Mouse (Mus musculus): ENCODE measurements around the gene Edar. TPM values are rescaled to one million over a fixed set of nuclear protein-coding genes. Genes with fewer than 3 reads are reported as not detected.

The Edar gene
- polyA plus RNA-seq, 1 experiment from 2014 or later, result 2.3 TPM

DNA sequence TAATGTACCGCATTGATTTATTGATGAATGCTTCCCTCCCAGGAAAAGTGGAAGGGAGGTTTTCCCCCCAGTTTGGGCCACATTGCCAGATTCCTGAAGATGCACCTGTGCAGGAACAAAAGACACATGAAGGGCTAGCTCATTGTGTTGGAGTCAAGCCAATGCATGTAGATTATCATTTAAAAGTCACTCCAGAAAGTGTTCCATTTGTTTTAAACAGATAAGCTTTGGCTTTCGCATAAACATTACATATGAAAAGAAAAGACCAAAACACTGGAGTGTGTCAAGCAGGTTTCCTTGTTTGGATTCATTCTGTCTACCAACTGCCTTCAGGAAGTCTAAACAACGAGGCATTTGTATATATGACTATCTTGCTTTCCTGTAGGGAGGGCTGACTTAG, 81.0 kb downstream of the Edar start:
- Histone ChIP-seq H3K27me3 (replicated peaks) (no peaks in the 10 kb centered on the region), H3K4me1 (no peaks in the 10 kb centered on the region), H3K36me3 (no peaks in the 10 kb centered on the region), H3K9me3 (no peaks in the 10 kb centered on the region), H3K9ac (no peak overlapping the region), H3K4me2 (no peak overlapping the region), H3K4me3 (replicated peaks) (no peak overlapping the region), H3K27ac (no peak overlapping the region)
- no peak for ATAC-seq (ENCODE audit: insufficient read depth, low FRiP score, low read depth)
- WGBS, result 51% methylated on average over 3 of the region's 3 CpGs

DNA sequence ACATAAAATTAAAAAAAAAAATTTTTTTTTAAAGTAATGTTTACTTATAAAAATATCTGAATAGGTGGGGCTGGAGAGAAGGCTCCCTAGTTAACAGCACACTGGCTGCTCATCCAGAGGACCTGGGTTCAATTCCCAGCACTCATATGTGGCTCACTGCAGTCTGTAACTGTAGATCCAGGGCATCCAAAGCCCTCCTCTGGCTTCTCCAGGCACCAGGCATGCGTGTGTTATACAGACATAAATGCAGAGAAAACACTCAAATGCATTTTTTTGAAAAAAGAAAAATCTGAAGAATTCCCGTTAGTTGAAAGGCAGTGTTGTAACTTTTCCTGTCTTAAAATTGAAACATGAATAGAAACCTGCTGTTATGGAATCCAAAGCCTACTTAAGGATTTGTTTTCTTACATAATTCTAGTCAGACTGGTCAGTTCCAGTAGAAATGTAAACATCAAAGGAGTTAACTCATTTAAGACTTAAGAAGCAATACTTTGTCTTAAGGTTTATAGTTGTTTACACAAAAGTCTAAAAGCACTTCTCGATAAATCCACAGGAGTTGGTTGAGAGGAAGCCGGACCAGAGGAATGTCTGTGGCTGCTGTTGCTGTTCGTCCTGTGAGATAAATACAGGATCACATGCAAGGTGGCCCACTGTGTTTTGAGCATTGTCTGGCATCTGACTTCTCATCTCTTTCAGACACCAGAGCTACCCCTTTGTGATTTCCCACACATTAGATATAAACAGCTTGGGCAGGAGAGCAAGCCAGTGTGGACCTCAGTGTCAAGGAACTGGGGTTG, 89.8 kb downstream of the Edar start:
- no peak for ATAC-seq (ENCODE audit: insufficient read depth, low FRiP score, low read depth)

DNA sequence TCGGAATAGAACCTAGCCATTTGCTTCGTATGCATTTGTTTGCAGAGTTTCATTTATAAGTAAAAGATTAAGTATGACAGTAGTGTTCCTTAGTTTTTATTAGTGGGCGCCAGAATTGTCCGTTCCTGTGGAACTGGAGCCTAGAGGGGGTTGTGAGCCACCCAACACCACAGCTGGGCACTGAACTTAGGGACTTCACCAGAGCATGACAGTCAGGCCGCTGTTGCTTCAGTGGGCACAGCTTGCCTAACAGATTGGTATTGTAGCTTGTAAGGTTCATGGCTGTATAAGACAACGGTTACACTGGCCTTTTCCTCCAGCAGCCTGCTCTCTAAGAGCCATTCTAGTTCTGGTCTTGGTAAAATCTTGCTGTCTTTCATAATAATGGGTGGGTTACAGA, 114.9 kb downstream of the Edar start:
- no peaks in the 10 kb centered on the region for H3K36me3 ChIP-seq
- no peak for ATAC-seq (ENCODE audit: insufficient read depth, low FRiP score, low read depth)
- H3K4me1 ChIP-seq, result no peaks in the 10 kb centered on the region
- no peak overlapping the region for H3K4me2 ChIP-seq
- H3K4me3 ChIP-seq (replicated peaks), result no peak overlapping the region
- no peaks in the 10 kb centered on the region for H3K9me3 ChIP-seq
- 71% methylated on average over 6 of the region's 6 CpGs for WGBS
- no peak overlapping the region for H3K27ac ChIP-seq
- no peak overlapping the region for H3K9ac ChIP-seq
- no peaks in the 10 kb centered on the region for H3K27me3 ChIP-seq (replicated peaks)

More for the DNA sequence above, 89.8 kb downstream of the Edar start:
- no peak overlapping the region for H3K4me3 ChIP-seq (replicated peaks)
- H3K27ac ChIP-seq, result no peak overlapping the region
- H3K4me1 ChIP-seq, result no peaks in the 10 kb centered on the region
- no peaks in the 10 kb centered on the region; the same call in 1 of the 2 replicates for H3K9me3 ChIP-seq
- no peak overlapping the region for H3K4me2 ChIP-seq
- no peaks in the 10 kb centered on the region for H3K27me3 ChIP-seq (replicated peaks)
- no peak overlapping the region for H3K9ac ChIP-seq
- 28% methylated on average over 5 of the region's 5 CpGs for WGBS
- no peaks in the 10 kb centered on the region for H3K36me3 ChIP-seq

DNA sequence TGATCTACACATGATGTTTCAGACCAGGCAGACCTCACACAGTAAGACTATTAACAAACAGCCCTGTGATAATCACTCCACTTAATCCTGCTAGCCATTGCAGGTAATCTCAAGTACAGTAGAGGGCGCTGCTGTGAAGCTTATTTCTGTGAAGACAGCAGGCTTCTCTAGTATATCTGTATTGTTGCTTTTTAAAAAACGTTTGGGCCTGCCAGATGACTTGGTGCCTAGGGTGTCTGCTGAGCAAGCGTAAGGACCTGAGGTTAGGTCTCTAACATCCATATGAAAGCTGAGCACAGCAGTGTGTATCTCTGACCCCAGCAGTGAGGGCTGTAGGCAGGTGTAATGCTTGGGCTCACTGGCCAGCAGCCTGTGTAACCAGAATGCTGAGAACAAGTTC, 115.6 kb downstream of the Edar start:
- H3K27me3 ChIP-seq (replicated peaks), result no peaks in the 10 kb centered on the region
- H3K27ac ChIP-seq, result no peak overlapping the region
- no peak overlapping the region for H3K4me3 ChIP-seq (replicated peaks)
- no peak overlapping the region for H3K9ac ChIP-seq
- no peak for ATAC-seq (ENCODE audit: insufficient read depth, low FRiP score, low read depth)
- H3K4me1 ChIP-seq, result no peaks in the 10 kb centered on the region
- WGBS, result 26% methylated on average over 3 of the region's 3 CpGs
- no peaks in the 10 kb centered on the region for H3K36me3 ChIP-seq
- no peak overlapping the region for H3K4me2 ChIP-seq
- H3K9me3 ChIP-seq, result no peaks in the 10 kb centered on the region

DNA sequence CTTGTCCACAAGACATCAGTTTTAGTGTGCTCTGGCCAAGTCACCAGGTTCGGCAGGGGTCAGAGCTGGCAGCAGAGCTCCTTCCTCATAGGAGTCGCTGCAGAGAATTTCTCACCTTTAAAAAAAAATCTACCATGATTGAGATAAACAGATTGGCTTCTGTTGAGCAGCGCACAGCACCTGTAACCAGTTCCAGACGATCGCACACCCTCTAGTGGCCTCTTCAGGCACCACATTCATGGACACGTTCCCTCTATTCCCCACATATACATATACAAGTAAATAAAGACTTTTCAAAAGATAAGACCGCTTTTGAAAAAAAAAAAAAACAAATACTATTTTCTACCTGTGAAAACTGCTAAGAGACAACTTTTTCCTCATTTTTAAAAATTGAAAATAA, 116.4 kb downstream of the Edar start:
- Histone ChIP-seq H3K9me3 (no peaks in the 10 kb centered on the region), H3K4me3 (replicated peaks) (no peak overlapping the region), H3K4me1 (no peaks in the 10 kb centered on the region), H3K27ac (no peak overlapping the region), H3K4me2 (no peak overlapping the region), H3K27me3 (replicated peaks) (no peaks in the 10 kb centered on the region), H3K9ac (no peak overlapping the region), H3K36me3 (no peaks in the 10 kb centered on the region)
- 0 out of 2 replicates have a peak, but pooled peaks have one; percentile 58 for ATAC-seq (ENCODE audit: insufficient read depth, low FRiP score, low read depth)
- 35% methylated on average over 7 of the region's 7 CpGs for WGBS

DNA sequence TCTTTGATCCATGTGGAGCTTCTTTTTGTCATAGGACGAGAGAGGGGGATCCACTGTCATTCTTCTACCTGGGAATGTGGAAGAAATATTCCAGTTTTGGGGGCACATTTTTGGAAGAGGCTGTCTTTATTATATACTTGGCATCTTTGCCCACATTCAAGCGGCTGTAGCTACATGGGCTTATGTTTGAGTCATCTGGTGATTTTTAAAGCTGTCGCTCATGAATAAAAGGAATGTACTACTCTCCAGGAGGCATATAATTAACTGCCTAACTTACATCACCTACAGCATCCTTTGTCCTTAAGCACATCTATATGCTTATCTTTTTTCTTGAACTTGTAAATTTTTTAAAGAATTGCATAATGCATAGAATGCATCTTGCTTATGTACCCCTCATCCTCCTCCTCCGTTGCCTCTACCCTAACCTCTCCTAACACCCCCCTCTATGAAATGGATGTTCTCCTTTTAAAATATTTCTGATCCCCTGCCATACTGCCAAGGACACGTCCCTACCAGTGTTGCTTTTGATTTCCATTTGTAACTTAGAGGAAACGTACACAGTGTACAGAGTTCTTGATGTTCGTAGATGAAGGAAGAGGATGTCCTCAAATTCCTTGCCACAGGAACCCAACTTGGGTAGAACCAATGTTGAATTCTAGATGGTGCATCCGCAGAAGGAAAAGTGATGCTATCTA, 120.6 kb downstream of the Edar start:
- no peak overlapping the region for H3K27ac ChIP-seq

More for the DNA sequence above, 120.6 kb downstream of the Edar start:
- no peak overlapping the region for H3K4me2 ChIP-seq
- ATAC-seq (ENCODE audit: insufficient read depth, low FRiP score, low read depth), result no peak
- H3K4me3 ChIP-seq (replicated peaks), result no peak overlapping the region
- no peaks in the 10 kb centered on the region for H3K4me1 ChIP-seq
- H3K9ac ChIP-seq, result no peak overlapping the region
- WGBS, result 87% methylated on average over 8 of the region's 8 CpGs
- no peaks in the 10 kb centered on the region for H3K9me3 ChIP-seq
- no peaks in the 10 kb centered on the region for H3K36me3 ChIP-seq
- H3K27me3 ChIP-seq (replicated peaks), result no peaks in the 10 kb centered on the region

Other genes with a start within 250 kb of the Edar start
- 23.2 and 24.4 TPM in 2 replicates for gene Ranbp2, start 228.7 kb downstream of the Edar start, polyA plus RNA-seq (2015; fragmentation: Nextera tagmentation; extraction: Ambion mirVana)
- 7.7 and 9.3 TPM in 2 replicates for gene Ccdc138, start 177.7 kb downstream of the Edar start, polyA plus RNA-seq (2015; fragmentation: Nextera tagmentation; extraction: Ambion mirVana)
- not detected in 2 replicates for gene Gm17542, start 42.6 kb upstream of the Edar start, polyA plus RNA-seq (2015; fragmentation: Nextera tagmentation; extraction: Ambion mirVana)
- 1.1 and 1.3 TPM in 2 replicates for gene Sh3rf3, start 137.7 kb upstream of the Edar start, polyA plus RNA-seq (2015; fragmentation: Nextera tagmentation; extraction: Ambion mirVana)

Data from stomach, embryonic 15.5 days (tissue).